Mouse (Mus musculus): ENCODE results near the gene Alox12b.

Gene Alox12b

GRCm38 (mm10) chr11:69178525-69178924 is 21.7 kb downstream of the Alox12b start:
- no peak for DNase-seq

GRCm38 (mm10) chr11:69179512-69179911 is 22.7 kb downstream of the Alox12b start:
- DNase-seq: peak in 1 of 2 experiments; percentile 10

- peak in 1 of 2 experiments; percentile 8 for DNase-seq
Measured at GRCm38 (mm10) chr11:69180120-69180519, 23.3 kb downstream of the Alox12b start.

GRCm38 (mm10) chr11:69185031-69185430 is 28.2 kb downstream of the Alox12b start:
- peak in 1 of 2 experiments; percentile 16 for DNase-seq

- DNase-seq: peak in 1 of 2 experiments; percentile 14
Measured at GRCm38 (mm10) chr11:69185936-69186335, 29.1 kb downstream of the Alox12b start.

GRCm38 (mm10) chr11:69192840-69193239 is 36.1 kb downstream of the Alox12b start:
- peak in 1 of 2 experiments; percentile 40 for DNase-seq

GRCm38 (mm10) chr11:69196766-69197165 is 40.0 kb downstream of the Alox12b start:
- DNase-seq: no peak

GRCm38 (mm10) chr11:69197194-69197593 is 40.4 kb downstream of the Alox12b start:
- DNase-seq: no peak

GRCm38 (mm10) chr11:69197743-69198142 is 41.0 kb downstream of the Alox12b start, which contains the start of gene Alox8:
Alox8 (minus strand) TSS chr11:69197843.
- DNase-seq: no peak

GRCm38 (mm10) chr11:69199251-69199650 is 42.5 kb downstream of the Alox12b start:
- DNase-seq: no peak

- DNase-seq: no peak
Measured at GRCm38 (mm10) chr11:69200231-69200630, 43.4 kb downstream of the Alox12b start.

GRCm38 (mm10) chr11:69202469-69203230 is 45.9 kb downstream of the Alox12b start:
- no peak for DNase-seq

- DNase-seq: no peak
Measured at GRCm38 (mm10) chr11:69211431-69211830, 54.6 kb downstream of the Alox12b start.

GRCm38 (mm10) chr11:69217411-69217810 is 60.6 kb downstream of the Alox12b start:
- DNase-seq: no peak

- no peak for DNase-seq
Measured at GRCm38 (mm10) chr11:69218661-69219060, 61.9 kb downstream of the Alox12b start.
